Comparison of ENCODE assay signal across 13 mouse cellular contexts in genomic region chr13:93387440-93387839, GRCm38 (mm10).
DNase-seq lines count a peak whose midpoint lies in the region; ATAC-seq and TF ChIP-seq lines count a peak whose summit lies in the region.
"Had no signal": no experiment of that assay in that cellular context is flagged by ENCODE, and none has a peak within 500 bp of the region (broad histone marks: within the 10 kb centered on the region; RNA-seq: fewer than 3 reads in every experiment).

No protein-coding gene starts in this region.

- H3K9me3 ChIP-seq in liver, embryonic 15.5 days (replicated peaks), result no peaks in the 10 kb centered on the region
- H3K9me3 ChIP-seq: limb, embryonic 13.5 days; neural tube, embryonic 12.5 days had no signal

- H3K4me2 ChIP-seq in liver, embryonic 15.5 days, result no peak overlapping the region; the same call in 1 of the 2 replicates
- H3K4me2 ChIP-seq: limb, embryonic 13.5 days; neural tube, embryonic 12.5 days had no signal

- no peak overlapping the region for H3K4me3 ChIP-seq in layer of hippocampus, adult 2 months
- no peak overlapping the region for H3K4me3 ChIP-seq in liver, embryonic 15.5 days (replicated peaks)
- H3K4me3 ChIP-seq: limb, embryonic 13.5 days; neural tube, embryonic 12.5 days had no signal

- H3K9ac ChIP-seq in liver, embryonic 15.5 days, result 0 out of 2 replicates have a peak overlapping the region, but pooled peaks have one; percentile 4
- H3K9ac ChIP-seq: limb, embryonic 13.5 days; neural tube, embryonic 12.5 days had no signal

- TF ChIP-seq CTCF in layer of hippocampus, adult 2 months (conservative IDR thresholded peaks at IDR 0.05), result no peak

- no peaks in the 10 kb centered on the region for H3K27me3 ChIP-seq in liver, embryonic 15.5 days
- H3K27me3 ChIP-seq: limb, embryonic 13.5 days; neural tube, embryonic 12.5 days had no signal

- H3K4me1 ChIP-seq in liver, embryonic 15.5 days (replicated peaks), result peaks cover 63% of the 10 kb centered on the region
- H3K4me1 ChIP-seq: neural tube, embryonic 12.5 days had no signal

- ATAC-seq in liver, embryonic 15.5 days (ENCODE audit: insufficient read depth), result no peak
- ATAC-seq: hindbrain, embryonic 16.5 days had no signal

- no peak for DNase-seq in layer of hippocampus, adult 2 months (ENCODE audit: low spot score in 2 of 2)
- no peak for DNase-seq in layer of hippocampus, postnatal 25 days (ENCODE audit: extremely low spot score in 1 of 2, low spot score in 1 of 2)
- peak; percentile 28 for DNase-seq in cerebellum, adult 11 months
- DNase-seq in cerebellum, postnatal 10 days, result peak; percentile 39 to 55
- DNase-seq in adipocyte (ENCODE audit: low spot score), result no peak
- DNase-seq in lung, postnatal 14 days, result no peak
- DNase-seq: kidney, adult 9 months; layer of hippocampus, adult 9-11 months; midbrain, embryonic 14.5 days had no signal

- H3K36me3 ChIP-seq in liver, embryonic 15.5 days (replicated peaks), result 0 out of 2 replicates have a peak, but pooled peaks cover 6% of the 10 kb centered on the region

- 84% methylated on average over 5 of the region's 5 CpGs for WGBS in liver, embryonic 15.5 days (ENCODE audit: insufficient replicate concordance)

- 0 out of 2 replicates have a peak overlapping the region, but pooled peaks have one; percentile 12 for H3K27ac ChIP-seq in layer of hippocampus, adult 2 months
- H3K27ac ChIP-seq in liver, embryonic 15.5 days (replicated peaks), result peak overlapping the region; percentile 96
- H3K27ac ChIP-seq: limb, embryonic 13.5 days; neural tube, embryonic 12.5 days had no signal

Comparison
In these comparisons a context has a peak if more than half of its experiments do, and no peak if none do; other contexts are left out.
1. DNase-seq: peak in cerebellum, adult 11 months (single experiment) and cerebellum, postnatal 10 days (2 of 2); none in layer of hippocampus, adult 2 months (0 of 2), layer of hippocampus, postnatal 25 days (0 of 2), adipocyte (single experiment) and lung, postnatal 14 days (single experiment).